Mouse (Mus musculus) G1E (cell line): ENCODE results near the gene Lbx2.

Source experiments
- CTCF ChIP-seq: IDR thresholded peaks from 2 replicates; pipeline ENCODE4 v1.5.1; 2012; ENCODE audit warnings: low read depth, low read length, inconsistent platforms, mixed read lengths
- TAL1 ChIP-seq: conservative IDR thresholded peaks from 2 replicates; pipeline ENCODE4 v1.6.1; 2012; ENCODE audit warnings: low read depth, low read length, inconsistent platforms, mixed read lengths

GRCm38 (mm10) chr6:83119734-83120051 is 33.5 kb downstream of the Lbx2 start:
- TF ChIP-seq TAL1 (no peak), CTCF (no peak)
